Mouse (Mus musculus) common myeloid progenitor, adult 5-6 weeks (primary cell): ENCODE results near the gene Scfd1. TPM values are rescaled to one million over a fixed set of nuclear protein-coding genes. Genes with fewer than 3 reads are reported as not detected.

Experiments used
- ATAC-seq: replicated peaks from 2 replicates; pipeline ENCODE4 v1.8.0; 2016; ENCODE audit warnings: low read depth, mild to moderate bottlenecking, moderate TSS enrichment, inconsistent platforms; ENCODE audit not compliant: poor library complexity, severe bottlenecking
- total RNA-seq: library from RNA; stranded (forward); fragments of 200-1000, 187-1606 nt; gene quantifications from 2 replicates; pipeline ENCODE4 v1.2.3, GENCODE M21; 2017

The Scfd1 gene
- total RNA-seq, 1 experiment from 2014 or later = 73.0 TPM

- no peak for ATAC-seq
These were observed 117.3 kb downstream of the Scfd1 start for GRCm38 (mm10) chr12:51494641-51495040.

Other genes starting within 250 kb of the Scfd1 start
- 29.0 and 30.5 TPM in 2 replicates for gene G2e3, start 29.4 kb upstream of the Scfd1 start, total RNA-seq
- gene Coch, start 215.8 kb downstream of the Scfd1 start, total RNA-seq = not detected in 2 replicates